Mouse (Mus musculus) kidney, adult 2 months (tissue): ENCODE results near the gene Wrap53. TPM values are rescaled to one million over a fixed set of nuclear protein-coding genes. Genes with fewer than 3 reads are reported as not detected.
"Not testable (repeated sequence)": the region's sequence is repeated elsewhere in the genome, so short reads cannot be mapped to it uniquely, and the experiment has no call there.

Source experiments
- DNase-seq: peaks from one replicate; pipeline ENCODE4 v3.0.0; 2021
- H3K27ac ChIP-seq: fragments of 200-500 bp; 2 replicates; pipeline ENCODE4 v1.5.1; 2012; ENCODE audit warnings: low read depth, low read length, control low read depth, inconsistent platforms; ENCODE audit not compliant: insufficient read depth
- H3K27me3 ChIP-seq: fragments of 200-500 bp; replicated peaks from 2 replicates; pipeline ENCODE4 v1.6.1; 2012; ENCODE audit warnings: mild to moderate bottlenecking, moderate library complexity, low read length, inconsistent platforms; ENCODE audit not compliant: control insufficient read depth, insufficient read depth
- H3K36me3 ChIP-seq: fragments of 200-500 bp; 2 replicates; pipeline ENCODE4 v1.6.1; 2012; ENCODE audit warnings: mild to moderate bottlenecking, moderate library complexity, low read length, inconsistent platforms; ENCODE audit not compliant: control insufficient read depth, insufficient read depth
- H3K4me1 ChIP-seq: fragments of 200-500 bp; 2 replicates; pipeline ENCODE4 v1.6.1; 2011; ENCODE audit warnings: low read length; ENCODE audit not compliant: control insufficient read depth, insufficient read depth
- H3K4me3 ChIP-seq: fragments of 200-500 bp; 2 replicates; pipeline ENCODE4 v1.5.1; 2011; ENCODE audit warnings: mild to moderate bottlenecking, low read depth, low read length, control low read depth; ENCODE audit not compliant: insufficient read depth
- CTCF ChIP-seq: fragments of 200-500 bp; conservative IDR thresholded peaks from 2 replicates; pipeline ENCODE4 v1.5.1; 2011; ENCODE audit warnings: low read depth, mild to moderate bottlenecking, control low read depth, low read length, moderate library complexity, mixed read lengths; ENCODE audit not compliant: insufficient read depth, insufficient read length
- POLR2A ChIP-seq: fragments of 200-500 bp; IDR thresholded peaks from one replicate; pipeline ENCODE4 v1.6.1; 2011; ENCODE audit warnings: low read depth, low read length, control low read depth
- WGBS: fragments of 180-500 bp; shearing (Covaris S2); methylation state at CpG from one replicate; pipeline ENCODE4 v1.1.7; 2018; 5-methylcytosine and 5-hydroxymethylcytosine counted together
- polyA plus RNA-seq: library from polyadenylated mRNA; depleted of rRNA; stranded (reverse); fragments of >200 nt; gene quantifications from 2 replicates; pipeline ENCODE4 v1.2.3, GENCODE M21; 2012

Wrap53 gene
- polyA plus RNA-seq, 1 experiment = 20.7 TPM

- WGBS = 81% methylated on average over 7 of the region's 7 CpGs
- no peak overlapping the region for H3K4me3 ChIP-seq
- no peaks in the 10 kb centered on the region for H3K27me3 ChIP-seq
- no peaks in the 10 kb centered on the region for H3K36me3 ChIP-seq
- no peaks in the 10 kb centered on the region; the same call in 1 of the 2 replicates for H3K4me1 ChIP-seq
- H3K27ac ChIP-seq = no peak overlapping the region
- no peak for DNase-seq
- TF ChIP-seq CTCF (no peak), POLR2A (no peak)
Measured at GRCm38 (mm10) chr11:69620394-69621081, 40.5 kb upstream of the Wrap53 start.

- Histone ChIP-seq H3K36me3 (no peaks in the 10 kb centered on the region), H3K27ac (no peak within 1 kb of the TSS), H3K4me1 (peaks cover 2% of the 10 kb centered on the region; the same call in 1 of the 2 replicates), H3K27me3 (no peaks in the 10 kb centered on the region), H3K4me3 (no peak within 1 kb of the TSS)
- TF ChIP-seq POLR2A (no peak), CTCF (no peak)
- 49% methylated on average over 5 of the region's 5 CpGs for WGBS
- no peak for DNase-seq
Measured at GRCm38 (mm10) chr11:69617805-69618204, 37.8 kb upstream of the Wrap53 start, which contains the start of gene Shbg. TSS of gene Shbg (minus strand) at chr11:69617905.

- Histone ChIP-seq H3K4me3 (no peak overlapping the region), H3K27ac (no peak overlapping the region), H3K4me1 (peaks cover 2% of the 10 kb centered on the region; the same call in 1 of the 2 replicates), H3K36me3 (no peaks in the 10 kb centered on the region), H3K27me3 (no peaks in the 10 kb centered on the region)
- DNase-seq = no peak
- TF ChIP-seq POLR2A = no peak
- TF ChIP-seq CTCF = no peak
- WGBS = 33% methylated on average over 10 of the region's 10 CpGs
Measured at GRCm38 (mm10) chr11:69616781-69617180, 36.7 kb upstream of the Wrap53 start.

- H3K27me3 ChIP-seq, H3K4me3 ChIP-seq, DNase-seq, H3K4me1 ChIP-seq, H3K27ac ChIP-seq, H3K36me3 ChIP-seq: not testable (repeated sequence)
- 45% methylated on average over 11 of the region's 11 CpGs for WGBS
Measured at GRCm38 (mm10) chr11:69614257-69614588, 34.2 kb upstream of the Wrap53 start.

- no peak overlapping the region for H3K27ac ChIP-seq
- no peaks in the 10 kb centered on the region for H3K27me3 ChIP-seq
- peak; percentile 93 for DNase-seq
- TF ChIP-seq POLR2A = no peak
- TF ChIP-seq CTCF = peak; percentile 87
- H3K4me1 ChIP-seq = 0 out of 2 replicates have a peak, but pooled peaks cover 2% of the 10 kb centered on the region
- 11% methylated on average over 19 of the region's 19 CpGs for WGBS
- no peaks in the 10 kb centered on the region for H3K36me3 ChIP-seq
- H3K4me3 ChIP-seq = no peak overlapping the region
Measured at GRCm38 (mm10) chr11:69613553-69614256, 33.6 kb upstream of the Wrap53 start.

GRCm38 (mm10) chr11:69610899-69611298 lies 30.8 kb upstream of the Wrap53 start:
- Histone ChIP-seq H3K4me1 (0 out of 2 replicates have a peak, but pooled peaks cover 2% of the 10 kb centered on the region), H3K4me3 (no peak overlapping the region), H3K27me3 (no peaks in the 10 kb centered on the region), H3K27ac (no peak overlapping the region), H3K36me3 (no peaks in the 10 kb centered on the region)
- no peak for TF ChIP-seq CTCF
- TF ChIP-seq POLR2A = no peak
- DNase-seq = no peak
- 81% methylated on average over 4 of the region's 4 CpGs for WGBS

- no peak for DNase-seq
- no peak overlapping the region for H3K27ac ChIP-seq
- no peak for TF ChIP-seq POLR2A
- TF ChIP-seq CTCF = no peak
- peaks cover 2% of the 10 kb centered on the region; the same call in 1 of the 2 replicates for H3K27me3 ChIP-seq
- H3K4me1 ChIP-seq = 0 out of 2 replicates have a peak, but pooled peaks cover 2% of the 10 kb centered on the region
- no peaks in the 10 kb centered on the region for H3K36me3 ChIP-seq
- 70% methylated on average over 7 of the region's 7 CpGs for WGBS
- H3K4me3 ChIP-seq = no peak overlapping the region
Measured at GRCm38 (mm10) chr11:69609416-69609815, 29.4 kb upstream of the Wrap53 start.
